Mouse (Mus musculus): ENCODE results near the gene 1700123O20Rik.

Gene 1700123O20Rik

GRCm38 (mm10) chr14:54674317-54674716 is 11.7 kb upstream of the 1700123O20Rik start:
- intact Hi-C loops (cut with DNase I) = no loop called here

- intact Hi-C loops (cut with DNase I) = no loop called here
These were observed 9.7 kb upstream of the 1700123O20Rik start for GRCm38 (mm10) chr14:54676290-54676689.

- intact Hi-C loops (cut with DNase I) = no loop called here
These were observed 7.2 kb upstream of the 1700123O20Rik start for GRCm38 (mm10) chr14:54678657-54679304.

- intact Hi-C loops (cut with DNase I) = no loop called here
These were observed 3.6 kb upstream of the 1700123O20Rik start for GRCm38 (mm10) chr14:54682396-54682795.

- intact Hi-C loops (cut with DNase I) = no loop called here
These were observed 545 bp upstream of the 1700123O20Rik start for GRCm38 (mm10) chr14:54685471-54685870.

- intact Hi-C loops (cut with DNase I) = no loop called here
These were observed 617 bp downstream of the 1700123O20Rik start, which contains the start of gene Acin1 for GRCm38 (mm10) chr14:54686522-54687143. Gene Acin1, minus strand, starts transcription at chr14:54686931.

GRCm38 (mm10) chr14:54687251-54687650 is 1.2 kb downstream of the 1700123O20Rik start:
- intact Hi-C loops (cut with DNase I) = no loop called here

- intact Hi-C loops (cut with DNase I) = no loop called here
These were observed 9.0 kb downstream of the 1700123O20Rik start for GRCm38 (mm10) chr14:54695042-54695441.

GRCm38 (mm10) chr14:54696752-54697151 is 10.7 kb downstream of the 1700123O20Rik start:
- intact Hi-C loops (cut with DNase I) = no loop called here

- intact Hi-C loops (cut with DNase I) = loop anchor here (1.0 kb wide), 1 partner anchor 48 kb away; no protein-coding TSS in a partner anchor
These were observed 12.7 kb downstream of the 1700123O20Rik start, which contains the start of gene Gm29776 for GRCm38 (mm10) chr14:54698733-54699132. Gene Gm29776, minus strand, starts transcription at chr14:54698833.

GRCm38 (mm10) chr14:54699586-54699985 is 13.6 kb downstream of the 1700123O20Rik start:
- intact Hi-C loops (cut with DNase I) = loop anchor here (1.0 kb wide), 1 partner anchor 49 kb away; no protein-coding TSS in a partner anchor

GRCm38 (mm10) chr14:54701298-54701697 is 15.3 kb downstream of the 1700123O20Rik start:
- intact Hi-C loops (cut with DNase I) = loop anchor here (5.0 kb wide), 1 partner anchor 34 kb away; no protein-coding TSS in a partner anchor

- intact Hi-C loops (cut with DNase I) = loop anchor here (5.0 kb wide), 1 partner anchor 36 kb away; no protein-coding TSS in a partner anchor
These were observed 17.2 kb downstream of the 1700123O20Rik start for GRCm38 (mm10) chr14:54703207-54703606.

GRCm38 (mm10) chr14:54705844-54706243 is 19.8 kb downstream of the 1700123O20Rik start:
- intact Hi-C loops (cut with DNase I) = no loop called here

- intact Hi-C loops (cut with DNase I) = no loop called here
These were observed 20.7 kb downstream of the 1700123O20Rik start for GRCm38 (mm10) chr14:54706589-54707320.

GRCm38 (mm10) chr14:54709054-54709453 is 23.0 kb downstream of the 1700123O20Rik start:
- intact Hi-C loops (cut with DNase I) = no loop called here

GRCm38 (mm10) chr14:54712074-54712473 is 26.1 kb downstream of the 1700123O20Rik start, which contains the start of gene Cebpe:
Gene Cebpe, minus strand, starts transcription at chr14:54712174.
- intact Hi-C loops (cut with DNase I) = no loop called here

GRCm38 (mm10) chr14:54712861-54713260 is 26.8 kb downstream of the 1700123O20Rik start:
- intact Hi-C loops (cut with DNase I) = no loop called here

GRCm38 (mm10) chr14:54714121-54714520 is 28.1 kb downstream of the 1700123O20Rik start:
- intact Hi-C loops (cut with DNase I) = loop anchor here (2.0 kb wide), 1 partner anchor 105 kb away; no protein-coding TSS in a partner anchor

- intact Hi-C loops (cut with DNase I) = loop anchor here (1.0 to 2.0 kb wide), 2 partner anchors 71 to 104 kb away; no protein-coding TSS in a partner anchor
These were observed 28.6 kb downstream of the 1700123O20Rik start for GRCm38 (mm10) chr14:54714617-54715081.

GRCm38 (mm10) chr14:54715402-54715801 is 29.4 kb downstream of the 1700123O20Rik start:
- intact Hi-C loops (cut with DNase I) = loop anchor here (1.0 to 2.0 kb wide), 2 partner anchors 70 to 103 kb away; no protein-coding TSS in a partner anchor
